Mouse (Mus musculus): ENCODE results near the gene 4931422A03Rik. TPM values are rescaled to one million over a fixed set of nuclear protein-coding genes. Genes with fewer than 3 reads are reported as not detected.

Gene 4931422A03Rik
- polyA plus RNA-seq, 1 experiment from 2014 or later, result 2.5 TPM

DNA sequence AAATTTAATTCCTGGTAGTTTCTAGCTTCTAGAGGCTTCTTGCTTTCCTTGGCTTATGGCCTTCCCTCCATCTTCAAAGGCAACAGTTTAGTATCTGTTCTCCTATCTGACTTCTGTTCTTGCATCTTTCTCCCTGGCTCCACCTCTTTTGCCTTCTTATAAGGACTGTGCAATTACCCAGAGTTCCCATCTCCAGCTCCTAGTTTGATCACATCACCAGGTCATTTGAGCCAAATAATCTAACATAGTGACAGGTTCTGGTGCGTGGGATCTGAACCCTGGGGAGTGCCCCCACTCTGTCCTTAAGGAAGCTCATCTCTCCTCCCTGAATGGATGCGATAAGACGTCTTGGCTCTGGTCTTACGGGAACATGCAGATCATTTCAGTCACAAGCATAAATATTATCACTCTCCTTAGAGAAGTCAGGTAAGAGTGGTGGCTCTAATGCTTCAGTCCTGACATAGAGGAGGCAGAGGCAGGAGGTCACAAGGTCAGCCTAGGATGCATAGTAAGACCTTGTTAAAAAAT, 101.5 kb downstream of the 4931422A03Rik start:
- ATAC-seq (ENCODE audit: low FRiP score), result no peak
- H3K9ac ChIP-seq, result no peak overlapping the region
- peaks cover 13% of the 10 kb centered on the region; the same call in 1 of the 2 replicates for H3K4me1 ChIP-seq (replicated peaks; ENCODE audit: control insufficient read depth, insufficient read depth, low read length)
- no peaks in the 10 kb centered on the region for H3K36me3 ChIP-seq (replicated peaks; ENCODE audit: control insufficient read depth, insufficient read depth)
- no peak overlapping the region for H3K4me3 ChIP-seq (replicated peaks; ENCODE audit: low read length)
- H3K27ac ChIP-seq, result no peak overlapping the region
- no peaks in the 10 kb centered on the region for H3K9me3 ChIP-seq (ENCODE audit: control insufficient read depth, low read length)
- H3K4me2 ChIP-seq (replicated peaks), result no peak overlapping the region
- no peak for DNase-seq (ENCODE audit: low spot score)
- H3K27me3 ChIP-seq (ENCODE audit: control insufficient read depth, insufficient read depth, low read length), result no peaks in the 10 kb centered on the region
- WGBS, result 85% methylated on average over 4 of the region's 4 CpGs

DNA sequence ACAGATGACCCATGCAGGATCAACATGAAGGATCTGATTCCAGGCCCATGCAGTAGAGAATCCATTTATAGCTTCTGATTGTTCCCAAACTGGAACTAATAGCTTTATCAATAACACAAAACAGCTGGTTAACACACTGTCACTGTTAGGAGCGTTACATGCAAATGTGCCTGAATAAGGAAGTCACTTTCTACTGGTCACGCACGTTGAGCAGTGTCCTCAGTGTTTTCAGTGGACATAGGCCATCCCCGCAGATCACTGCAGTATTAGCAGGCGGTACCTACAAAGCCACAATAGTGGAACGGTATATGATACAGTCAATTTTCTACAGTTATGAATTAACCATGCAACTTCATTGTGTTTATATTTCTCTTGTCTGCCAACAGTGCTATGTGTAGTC, 108.7 kb downstream of the 4931422A03Rik start:
- no peak overlapping the region for H3K4me3 ChIP-seq (replicated peaks; ENCODE audit: low read length)
- no peak overlapping the region for H3K9ac ChIP-seq
- no peak for DNase-seq (ENCODE audit: low spot score)
- no peaks in the 10 kb centered on the region for H3K27me3 ChIP-seq (ENCODE audit: control insufficient read depth, insufficient read depth, low read length)
- H3K9me3 ChIP-seq (ENCODE audit: control insufficient read depth, low read length), result no peaks in the 10 kb centered on the region
- H3K27ac ChIP-seq, result no peak overlapping the region
- WGBS, result 63% methylated on average over 6 of the region's 6 CpGs
- H3K4me2 ChIP-seq (replicated peaks), result no peak overlapping the region
- no peaks in the 10 kb centered on the region for H3K4me1 ChIP-seq (replicated peaks; ENCODE audit: control insufficient read depth, insufficient read depth, low read length)
- no peak for ATAC-seq (ENCODE audit: low FRiP score)
- H3K36me3 ChIP-seq (replicated peaks; ENCODE audit: control insufficient read depth, insufficient read depth), result no peaks in the 10 kb centered on the region

DNA sequence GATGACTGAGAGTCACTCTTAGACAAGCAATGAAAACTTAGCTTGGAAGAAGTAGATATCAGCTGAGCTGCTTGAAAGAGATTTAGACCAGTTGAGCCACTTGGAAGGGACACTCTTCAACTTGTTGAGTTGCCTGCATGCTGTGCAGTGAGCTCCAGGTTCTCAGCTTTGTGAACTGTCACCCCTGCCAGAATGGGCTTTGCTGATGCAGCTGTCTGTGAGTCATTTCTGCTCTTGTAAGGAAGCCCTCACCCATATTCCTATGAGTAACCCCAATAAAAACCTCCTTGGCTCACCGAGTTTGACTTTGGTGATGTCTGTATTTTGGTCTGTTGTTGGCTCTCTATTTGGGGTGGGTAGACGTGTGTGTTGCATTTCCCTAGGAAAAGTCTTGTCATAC, 109.8 kb downstream of the 4931422A03Rik start:
- no peak overlapping the region for H3K4me2 ChIP-seq (replicated peaks)
- H3K9ac ChIP-seq, result no peak overlapping the region
- WGBS, result 88% methylated on average over 2 of the region's 2 CpGs
- no peak for DNase-seq (ENCODE audit: low spot score)
- no peaks in the 10 kb centered on the region for H3K4me1 ChIP-seq (replicated peaks; ENCODE audit: control insufficient read depth, insufficient read depth, low read length)
- no peak overlapping the region for H3K27ac ChIP-seq
- no peak overlapping the region for H3K4me3 ChIP-seq (replicated peaks; ENCODE audit: low read length)
- no peaks in the 10 kb centered on the region for H3K9me3 ChIP-seq (ENCODE audit: control insufficient read depth, low read length)
- no peak for ATAC-seq (ENCODE audit: low FRiP score)
- H3K27me3 ChIP-seq (ENCODE audit: control insufficient read depth, insufficient read depth, low read length), result no peaks in the 10 kb centered on the region
- no peaks in the 10 kb centered on the region for H3K36me3 ChIP-seq (replicated peaks; ENCODE audit: control insufficient read depth, insufficient read depth)

DNA sequence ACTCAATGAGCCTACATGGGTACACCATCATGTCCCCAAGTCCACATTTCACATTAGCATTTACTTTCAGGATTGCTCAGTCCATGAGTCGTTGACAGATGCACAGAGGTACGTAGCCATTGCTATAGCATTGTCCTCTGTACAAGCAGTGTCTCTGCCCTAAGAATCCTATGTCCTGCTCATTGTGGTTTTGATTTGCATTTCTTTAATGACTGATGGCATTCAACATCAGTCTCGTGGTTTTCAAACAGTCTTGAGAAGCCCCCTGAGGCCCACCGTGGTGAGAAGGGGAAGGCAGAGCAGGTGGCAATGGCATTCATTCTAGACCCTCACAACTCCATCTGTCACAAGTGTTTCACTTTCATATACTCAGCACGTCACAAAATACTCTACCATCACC, 110.8 kb downstream of the 4931422A03Rik start:
- Histone ChIP-seq H3K4me3 (replicated peaks; ENCODE audit: low read length) (no peak overlapping the region), H3K27ac (no peak overlapping the region), H3K9ac (no peak overlapping the region), H3K9me3 (ENCODE audit: control insufficient read depth, low read length) (no peaks in the 10 kb centered on the region), H3K4me1 (replicated peaks; ENCODE audit: control insufficient read depth, insufficient read depth, low read length) (0 out of 2 replicates have a peak, but pooled peaks cover 3% of the 10 kb centered on the region), H3K36me3 (replicated peaks; ENCODE audit: control insufficient read depth, insufficient read depth) (no peaks in the 10 kb centered on the region), H3K4me2 (replicated peaks) (no peak overlapping the region), H3K27me3 (ENCODE audit: control insufficient read depth, insufficient read depth, low read length) (no peaks in the 10 kb centered on the region)
- 71% methylated on average over 5 of the region's 5 CpGs for WGBS
- no peak for ATAC-seq (ENCODE audit: low FRiP score)
- DNase-seq (ENCODE audit: low spot score), result no peak

Other genes with a start within 250 kb of the 4931422A03Rik start
- gene Caprin1, start 230.7 kb downstream of the 4931422A03Rik start, polyA plus RNA-seq (2014; fragmentation: Nextera tagmentation; extraction: Ambion mirVana), result 399 and 416 TPM in 2 replicates
- gene Lmo2, start 70.4 kb downstream of the 4931422A03Rik start, polyA plus RNA-seq (2014; fragmentation: Nextera tagmentation; extraction: Ambion mirVana), result 48.1 and 49.8 TPM in 2 replicates
- 68.3 and 76.8 TPM in 2 replicates for gene Fbxo3, start 640 bp downstream of the 4931422A03Rik start, polyA plus RNA-seq (2014; fragmentation: Nextera tagmentation; extraction: Ambion mirVana)
- not detected in 2 replicates for gene Gm10912, start 37.5 kb upstream of the 4931422A03Rik start, polyA plus RNA-seq (2014; fragmentation: Nextera tagmentation; extraction: Ambion mirVana)
- gene Gm10799, start 40.2 kb upstream of the 4931422A03Rik start, polyA plus RNA-seq (2014; fragmentation: Nextera tagmentation; extraction: Ambion mirVana), result not detected in 2 replicates
- 3.2 and 3.3 TPM in 2 replicates for gene Cd59b, start 41.5 kb upstream of the 4931422A03Rik start, polyA plus RNA-seq (2014; fragmentation: Nextera tagmentation; extraction: Ambion mirVana)
- 14.9 and 16.6 TPM in 2 replicates for gene Cd59a, start 67.4 kb upstream of the 4931422A03Rik start, polyA plus RNA-seq (2014; fragmentation: Nextera tagmentation; extraction: Ambion mirVana)
- not detected in 2 replicates for gene A930018P22Rik, start 94.4 kb upstream of the 4931422A03Rik start, polyA plus RNA-seq (2014; fragmentation: Nextera tagmentation; extraction: Ambion mirVana)

Data from hindbrain, embryonic 14.5 days (tissue).